Mouse (Mus musculus) adipocyte (in vitro differentiated cells): ENCODE results near the gene Arrdc4.

ENCODE experiments used
- DNase-seq: peaks from one replicate; pipeline ENCODE4 v3.0.0-alpha.2; 2016; ENCODE audit warnings: low spot score

The Arrdc4 gene

GRCm38 (mm10) chr7:68709319-68709573, 39.8 kb downstream of the Arrdc4 start:
- DNase-seq: no peak

GRCm38 (mm10) chr7:68708563-68709318, 40.3 kb downstream of the Arrdc4 start:
- DNase-seq: no peak

GRCm38 (mm10) chr7:68705162-68705561, 43.9 kb downstream of the Arrdc4 start:
- no peak for DNase-seq

GRCm38 (mm10) chr7:68697313-68697712, 51.7 kb downstream of the Arrdc4 start:
- DNase-seq: no peak

- no peak for DNase-seq
Measured at GRCm38 (mm10) chr7:68696908-68697307, 52.1 kb downstream of the Arrdc4 start.

GRCm38 (mm10) chr7:68696446-68696845, 52.6 kb downstream of the Arrdc4 start:
- no peak for DNase-seq

GRCm38 (mm10) chr7:68692731-68693130, 56.3 kb downstream of the Arrdc4 start:
- no peak for DNase-seq

- no peak for DNase-seq
Measured at GRCm38 (mm10) chr7:68691454-68691853, 57.6 kb downstream of the Arrdc4 start.

GRCm38 (mm10) chr7:68687140-68687611, 61.9 kb downstream of the Arrdc4 start:
- DNase-seq: no peak
